Mouse (Mus musculus) B cell, adult 62 days (primary cell): ENCODE results near the gene Hes3. TPM values are rescaled to one million over a fixed set of nuclear protein-coding genes. Genes with fewer than 3 reads are reported as not detected.

Experiments
- total RNA-seq: library from RNA; stranded (reverse); gene quantifications from 4 replicates; pipeline ENCODE4 v1.2.4, GENCODE M21; 2023

The Hes3 gene
- not detected in 4 replicates for total RNA-seq

GRCm38 (mm10) chr4:152291562-152291961, at the start of gene Hes3:
Hes3 (minus strand) TSS chr4:152291662.

DNA sequence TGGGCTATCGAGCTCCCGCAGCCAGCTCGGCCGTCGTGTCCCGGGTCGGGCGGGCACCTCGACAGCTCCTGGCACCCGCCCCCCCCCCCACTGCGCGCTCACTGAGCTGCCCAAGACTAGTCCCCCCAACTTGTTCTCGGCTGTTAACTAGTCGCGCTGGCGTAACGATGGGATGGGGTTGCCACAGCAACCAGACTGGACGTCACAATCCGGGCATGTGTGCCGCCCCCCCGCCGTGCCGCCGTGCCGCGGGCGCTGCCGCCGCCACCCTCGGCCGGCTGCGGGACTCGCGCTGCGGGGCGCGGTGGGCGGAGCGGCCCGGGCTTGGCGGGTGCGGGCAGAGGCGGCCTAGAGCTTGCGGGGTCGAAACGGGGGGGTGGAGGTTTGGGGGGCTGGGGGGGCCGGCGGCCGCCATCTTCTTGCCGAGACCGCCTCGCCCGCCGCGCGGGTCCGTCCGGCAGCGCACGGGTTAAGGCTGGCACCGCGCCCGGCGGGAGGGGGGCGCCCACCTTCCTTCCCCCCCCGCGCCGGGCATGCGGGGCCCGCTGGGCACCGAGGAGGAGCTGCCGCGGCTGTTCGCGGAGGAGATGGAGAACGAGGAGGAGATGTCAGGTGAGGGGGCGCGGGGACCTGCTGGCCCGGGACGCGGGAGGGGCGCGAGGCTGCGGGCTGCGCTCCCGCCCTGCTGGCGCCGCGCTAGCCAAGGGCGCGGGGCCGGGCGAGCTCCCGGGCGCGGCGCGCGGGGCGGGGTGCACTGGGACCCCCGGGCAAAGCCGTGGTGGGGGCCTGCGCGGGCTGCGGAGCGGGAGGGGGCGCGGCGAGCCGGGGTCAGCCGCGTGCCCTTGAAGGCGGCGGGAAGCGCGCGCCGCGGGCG, 47.2 kb upstream of the Hes3 start, which contains the start of gene Chd5:
TSS of gene Chd5 (plus strand) at position 233 of the 874 bp plus-strand sequence.

DNA sequence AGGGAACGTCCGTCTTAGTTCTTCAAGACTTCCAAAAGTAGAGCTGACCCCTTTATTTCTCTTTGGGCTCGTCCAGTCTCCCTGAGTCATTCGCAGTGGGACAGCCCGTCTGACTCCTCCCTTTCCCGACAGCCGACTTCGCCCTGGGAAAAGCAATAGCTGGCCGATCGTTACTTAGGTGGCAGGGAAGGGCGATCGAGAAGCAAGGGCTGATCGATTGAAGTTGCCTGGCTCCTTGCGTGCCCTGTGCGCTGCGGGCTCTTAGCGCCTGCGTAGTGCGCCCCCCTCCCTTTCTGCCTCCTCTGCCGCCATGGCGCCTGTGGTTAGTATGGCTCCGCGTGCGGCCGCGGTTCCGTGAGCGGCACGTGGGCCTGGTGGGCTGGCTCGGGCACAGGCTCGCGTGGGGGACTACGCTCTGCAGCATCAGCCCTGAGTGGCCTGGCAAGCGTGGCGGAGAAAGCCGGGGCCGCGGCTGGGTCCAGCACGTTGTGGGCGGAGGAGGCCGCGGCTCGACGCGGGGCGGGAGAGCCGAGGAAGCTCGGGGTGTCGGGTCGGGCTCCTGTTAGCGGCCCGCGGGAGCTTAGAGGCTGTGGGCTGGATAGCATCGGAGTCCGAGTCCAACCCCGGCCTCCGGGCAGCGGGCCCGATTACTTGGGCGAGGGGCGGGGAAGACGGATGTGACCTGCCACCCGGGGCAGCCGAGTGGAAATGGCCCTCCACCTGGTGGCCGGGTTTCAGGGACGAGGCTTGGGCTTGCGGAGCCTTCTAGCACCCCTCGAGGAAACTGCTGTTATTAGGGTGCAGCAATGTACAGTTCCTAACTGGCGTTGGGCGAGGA, 34.3 kb upstream of the Hes3 start, which contains the start of gene Rpl22:
TSS of gene Rpl22 (plus strand) at position 169 of the 838 bp plus-strand sequence.

DNA sequence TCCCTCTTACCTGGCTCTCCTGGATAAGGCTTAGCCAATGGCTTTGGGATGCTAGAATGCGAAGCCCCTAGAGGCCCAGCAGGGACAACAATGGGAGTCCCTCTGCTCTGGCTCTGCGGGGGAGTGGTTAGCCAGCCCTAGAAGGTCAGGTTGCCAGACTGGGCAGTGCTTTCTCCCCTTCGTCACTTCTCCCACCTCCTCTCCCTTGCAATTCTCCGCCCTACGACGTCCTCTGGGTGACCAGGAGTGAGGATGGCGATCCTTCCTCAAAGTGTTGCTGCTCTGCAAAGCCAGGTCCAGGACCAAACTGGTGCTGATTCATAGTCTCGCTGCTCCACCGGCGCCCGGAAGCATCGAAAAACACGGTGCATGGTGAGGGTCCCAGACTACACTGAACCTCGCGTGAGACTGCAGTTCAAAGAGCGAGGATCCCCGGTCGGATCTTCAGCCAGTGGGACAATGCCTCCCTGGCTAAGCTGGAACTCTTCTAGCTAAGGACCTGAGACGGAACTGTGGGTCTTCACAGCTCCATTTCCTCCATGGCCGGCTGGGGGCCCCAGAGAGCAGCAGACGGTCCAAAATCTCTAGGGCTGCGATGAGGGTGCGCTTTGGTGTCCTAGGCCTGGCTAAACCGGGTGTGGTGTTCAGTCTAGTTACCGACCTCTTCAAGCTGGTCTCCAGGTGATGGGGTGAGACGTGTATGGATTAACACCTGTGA, 27.2 kb upstream of the Hes3 start, which contains the start of gene Rnf207:
TSS of gene Rnf207 (minus strand) at position 477 of the 718 bp plus-strand sequence.

GRCm38 (mm10) chr4:152296874-152297861, 5.7 kb upstream of the Hes3 start, which contains the start of gene Icmt:
Icmt (plus strand) TSS chr4:152297227.

DNA sequence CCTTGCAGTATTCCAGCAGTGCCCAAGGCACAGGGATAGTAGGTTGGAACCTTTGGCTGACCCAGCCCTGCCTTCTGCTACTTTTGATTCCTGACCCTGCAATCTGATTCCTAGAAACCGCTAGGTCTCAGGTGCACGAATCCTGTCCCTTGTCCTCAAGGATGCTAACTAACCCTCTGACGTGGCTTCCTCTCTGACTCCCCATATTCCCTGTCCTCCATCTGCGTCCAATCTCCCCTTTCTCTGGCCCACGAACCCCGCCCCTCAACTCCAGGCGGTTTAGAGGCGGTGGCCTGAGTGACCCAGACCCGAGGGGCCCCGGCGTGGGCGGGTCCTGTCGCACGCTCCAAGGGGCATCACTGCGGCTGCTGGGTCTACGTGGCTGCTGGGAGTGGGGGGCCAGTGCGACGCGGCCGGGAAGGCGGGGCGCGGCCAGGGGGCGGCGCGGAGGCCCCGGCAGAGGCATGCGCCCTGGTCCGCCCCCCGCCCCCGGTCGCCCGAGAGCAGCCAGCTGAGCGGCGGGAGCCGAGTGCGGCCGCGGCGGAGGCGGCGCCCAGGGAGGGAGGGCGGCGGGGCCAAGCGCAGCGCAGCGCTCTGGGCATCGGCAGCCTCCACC, 17.7 kb downstream of the Hes3 start, which contains the start of gene Gpr153:
TSS of gene Gpr153 (plus strand) at position 612 of the 616 bp plus-strand sequence.

Other genes starting within 250 kb of the Hes3 start
- 1.5 to 5.8 TPM (median 3.5 TPM) in 4 replicates for gene Plekhg5, start 219.2 kb downstream of the Hes3 start, total RNA-seq
- 0.56 TPM in 1 of 4 replicates, not detected in the others for gene Tnfrsf25, start 175.7 kb downstream of the Hes3 start, total RNA-seq
- gene Espn, start 139.3 kb downstream of the Hes3 start, total RNA-seq = 0.92 to 1.9 TPM (median 1.4 TPM) in 4 replicates
- gene Hes2, start 132.8 kb downstream of the Hes3 start, total RNA-seq = not detected in 4 replicates
- gene Acot7, start 113.5 kb downstream of the Hes3 start, total RNA-seq = 2.1 to 4.7 TPM (median 3.1 TPM) in 4 replicates
- not detected in 4 replicates for gene Gpr153, start 17.4 kb downstream of the Hes3 start, total RNA-seq
- gene Icmt, start 5.6 kb upstream of the Hes3 start, total RNA-seq = 25.4 to 30.7 TPM (median 26.1 TPM) in 4 replicates
- 0.18 TPM in 1 of 4 replicates, not detected in the others for gene Rnf207, start 27.3 kb upstream of the Hes3 start, total RNA-seq
- gene Rpl22, start 34.1 kb upstream of the Hes3 start, total RNA-seq = 868 to 926 TPM (median 883 TPM) in 4 replicates
- 0.12 to 1.1 TPM (median 0.97 TPM) in 3 of 4 replicates, not detected in the other for gene Chd5, start 47.0 kb upstream of the Hes3 start, total RNA-seq
- 2.7 to 4.8 TPM (median 3.3 TPM) in 4 replicates for gene Nphp4, start 185.0 kb upstream of the Hes3 start, total RNA-seq
- 77.8 to 91.7 TPM (median 87.7 TPM) in 4 replicates for gene Kcnab2, start 186.2 kb upstream of the Hes3 start, total RNA-seq